In the genomic region with DNA sequence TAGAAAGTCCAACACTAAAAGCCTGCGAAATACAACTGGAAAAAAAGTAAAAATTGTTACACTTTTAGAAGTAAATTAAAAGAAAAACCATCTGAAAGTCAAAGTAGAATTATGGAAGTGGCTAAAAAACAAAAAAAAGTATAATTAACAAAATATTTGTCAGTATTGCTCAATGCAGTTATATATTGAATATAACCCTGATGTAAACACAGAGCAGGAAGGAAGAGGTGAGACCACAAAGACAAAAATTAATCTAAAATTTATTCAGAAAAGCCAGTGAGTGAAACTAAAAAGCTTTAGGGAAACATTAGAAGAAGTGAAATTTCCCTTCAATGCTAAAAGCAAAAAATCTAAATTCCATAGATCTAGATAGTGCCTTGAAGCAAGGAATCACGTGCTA, we compare ENCODE assay signal across 21 mouse cellular contexts.
A peak's percentile ranks its signal among the peaks of the same experiment; 100 is the strongest.
DNase-seq lines count a peak whose midpoint lies in the region; ATAC-seq lines count a peak whose summit lies in the region.
"Had no signal": no experiment of that assay in that cellular context is flagged by ENCODE, and none has a peak within 500 bp of the region (broad histone marks: within the 10 kb centered on the region; RNA-seq: fewer than 3 reads in every experiment).

No protein-coding gene starts in this region.

- H3K4me2 ChIP-seq in midbrain, embryonic 15.5 days, result no peak overlapping the region

- H3K9ac ChIP-seq in midbrain, embryonic 15.5 days, result no peak overlapping the region

- no peaks in the 10 kb centered on the region for H3K36me3 ChIP-seq in midbrain, embryonic 15.5 days (replicated peaks)
- H3K36me3 ChIP-seq: G1E had no signal

- ATAC-seq in common myeloid progenitor, adult 5-6 weeks (replicated peaks; ENCODE audit: low read depth, poor library complexity, severe bottlenecking), result peak; percentile 54; the same call in 1 of the 2 replicates
- ATAC-seq in granulocyte monocyte progenitor cell, adult 5-6 weeks (replicated peaks; ENCODE audit: poor library complexity, severe bottlenecking), result peak; percentile 53
- ATAC-seq in megakaryocyte progenitor cell, adult 5-6 weeks (replicated peaks; ENCODE audit: poor library complexity), result peak; percentile 57
- ATAC-seq in midbrain, embryonic 15.5 days (replicated peaks), result no peak
- ATAC-seq: activated CD4-positive, CD25-positive, alpha-beta regulatory T cell, adult 4 months; CD4-positive, CD25-positive, alpha-beta regulatory T cell, adult 4 months; Patski had no signal

- H3K4me3 ChIP-seq in midbrain, embryonic 15.5 days, result no peak overlapping the region

- no peaks in the 10 kb centered on the region; the same call in 1 of the 2 replicates for H3K9me3 ChIP-seq in midbrain, embryonic 15.5 days
- H3K9me3 ChIP-seq: G1E had no signal

- H3K4me1 ChIP-seq in midbrain, embryonic 15.5 days, result no peaks in the 10 kb centered on the region

- no peak overlapping the region for H3K27ac ChIP-seq in midbrain, embryonic 15.5 days

- no peaks in the 10 kb centered on the region for H3K27me3 ChIP-seq in midbrain, embryonic 15.5 days (replicated peaks)
- H3K27me3 ChIP-seq: CH12.LX, Patski had no signal

- 93% methylated on average over 2 of the region's 2 CpGs for WGBS in midbrain, embryonic 15.5 days

- DNase-seq in kidney, postnatal 25 days, result no peak
- DNase-seq in left cerebral cortex, adult 11 months (ENCODE audit: low spot score), result no peak
- DNase-seq: adrenal gland, adult 2 months; adrenal gland, adult 8-10 months; adrenal gland, postnatal 10 days; adrenal gland, postnatal 14 days; adrenal gland, postnatal 25 days; adrenal gland, postnatal 36 days; B cell, adult 2 months; cerebellum, adult 11 months; cerebellum, adult 11-12 months; cerebellum, adult 18-20 months had no signal
